Mouse (Mus musculus): ENCODE measurements at regions not wholly inside any gene's neighbourhood (a gene's known extent, or its start where the extent isn't known, plus 50 kb on each side); places are given as distances from the start of the nearest gene placed in this dataset.

DNA sequence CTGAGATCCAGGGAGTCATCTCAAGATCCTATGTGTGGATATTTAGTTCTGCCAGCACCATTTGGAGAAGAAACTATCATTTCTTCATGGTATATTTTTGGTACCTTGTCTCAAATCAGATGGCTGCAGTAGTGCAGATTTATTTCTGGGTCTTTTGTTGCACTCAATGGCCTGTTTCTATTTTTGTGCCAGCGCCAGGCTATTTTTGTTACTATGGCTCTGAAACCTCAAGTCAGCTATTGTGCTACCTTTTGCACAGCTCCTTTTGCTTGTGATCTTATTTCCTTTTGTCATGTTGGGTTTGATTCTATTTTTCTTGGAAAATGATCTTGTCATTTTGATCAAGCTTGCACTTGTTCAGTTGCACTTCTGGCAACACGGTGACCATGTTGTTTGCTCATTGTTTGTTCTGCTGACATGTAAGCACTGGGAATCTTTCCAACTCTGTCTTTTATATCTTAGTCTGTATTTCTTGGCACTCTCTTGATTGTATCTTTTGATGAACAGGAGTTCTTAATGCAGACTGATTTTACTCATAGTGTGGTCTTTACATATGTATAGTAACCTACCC lies 429.0 kb downstream of the Frk start:
- WGBS, result 67% methylated on average over 2 of the region's 2 CpGs
- no peak overlapping the region for H3K9ac ChIP-seq (ENCODE audit: low read depth, low read length)
- ATAC-seq, result no peak
- H3K4me2 ChIP-seq (ENCODE audit: low read length), result no peak overlapping the region
- H3K27me3 ChIP-seq (replicated peaks; ENCODE audit: control insufficient read depth, insufficient read depth, low read length), result no peaks in the 10 kb centered on the region
- no peaks in the 10 kb centered on the region for H3K4me1 ChIP-seq (ENCODE audit: control insufficient read depth, insufficient read depth, low read depth, low read length)
- H3K27ac ChIP-seq (ENCODE audit: low read depth, low read length), result no peak overlapping the region
- H3K4me3 ChIP-seq (ENCODE audit: low read length), result no peak overlapping the region
- no peaks in the 10 kb centered on the region for H3K36me3 ChIP-seq (ENCODE audit: control insufficient read depth, insufficient read depth, low read length)
- H3K9me3 ChIP-seq (ENCODE audit: control insufficient read depth, low read length), result no peaks in the 10 kb centered on the region

Data from hindbrain, embryonic 16.5 days (tissue).